Mouse (Mus musculus) bone marrow macrophage, adult 2 months (primary cell): ENCODE data around the gene Cdkl1.

Source experiments
- CTCF ChIP-seq: IDR thresholded peaks from 2 replicates; pipeline ENCODE4 v1.5.1; 2012; ENCODE audit warnings: low read depth, mild to moderate bottlenecking, low read length, moderate library complexity
- POLR2A ChIP-seq: IDR thresholded peaks from 2 replicates; pipeline ENCODE4 v1.6.1; 2012; ENCODE audit warnings: mild to moderate bottlenecking, low read depth, low read length, borderline replicate concordance

DNA sequence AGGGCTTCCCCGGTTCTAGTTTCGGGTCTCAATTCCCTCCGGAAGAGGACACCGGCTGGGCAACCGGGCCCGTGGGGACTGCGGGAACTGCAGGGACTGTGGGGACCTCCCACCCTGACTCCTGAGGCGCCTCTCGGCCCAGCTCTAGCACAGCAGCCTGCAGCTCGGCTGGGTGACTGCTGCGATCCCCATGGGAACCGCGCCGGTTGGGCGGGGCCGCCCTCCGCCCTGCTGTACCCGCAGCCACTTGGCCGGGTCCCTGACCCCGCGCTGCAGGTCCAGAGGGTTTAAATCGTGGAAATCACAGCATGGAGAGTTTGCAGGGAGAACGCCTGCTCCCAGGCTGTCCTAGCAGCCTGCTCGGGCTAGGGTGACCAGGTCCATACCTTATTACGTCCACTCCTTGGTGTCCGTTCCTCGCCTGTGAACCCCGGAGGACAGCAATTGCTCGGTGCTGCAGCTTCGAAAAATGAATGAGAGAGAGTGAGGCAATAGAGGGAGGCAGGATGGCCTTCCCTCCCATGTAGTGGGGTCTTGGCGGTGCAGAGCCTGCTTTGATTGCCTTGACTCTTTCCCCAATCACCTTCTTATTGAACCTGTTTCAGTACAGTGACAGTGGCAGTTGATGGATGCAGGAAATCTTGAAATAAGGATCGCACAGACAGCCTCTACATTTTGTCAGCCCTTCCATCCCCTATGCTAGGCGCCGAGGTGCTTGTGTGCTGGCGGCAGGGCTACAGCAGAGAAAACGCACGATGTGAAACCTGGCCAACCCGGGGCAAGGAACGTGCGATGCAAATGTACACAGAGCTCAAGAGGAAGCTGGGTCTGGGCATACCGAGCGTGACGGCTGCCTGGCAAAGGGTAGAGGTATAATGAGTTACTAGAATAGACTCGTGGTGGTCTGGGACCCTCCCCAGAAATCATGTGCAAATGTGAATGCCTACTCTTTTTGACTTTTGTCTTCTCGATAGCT, at the start of gene Cdkl1:
- TF ChIP-seq POLR2A (no peak), CTCF (no peak)
